Mouse (Mus musculus): ENCODE data around the gene Ptgds. TPM values are rescaled to one million over a fixed set of nuclear protein-coding genes. Genes with fewer than 3 reads are reported as not detected.

Gene Ptgds
- polyA plus RNA-seq, 1 experiment from 2014 or later = not detected

GRCm38 (mm10) chr2:25417426-25417825, 52.4 kb downstream of the Ptgds start:
- no peaks in the 10 kb centered on the region for H3K36me3 ChIP-seq (ENCODE audit: control insufficient read depth, insufficient read depth, low read length)
- no peak overlapping the region for H3K4me2 ChIP-seq (ENCODE audit: low read depth, severe bottlenecking)
- DNase-seq (ENCODE audit: low spot score) (no peak), ATAC-seq (ENCODE audit: insufficient number of reproducible peaks, low FRiP score, low TSS enrichment, low read depth) (no peak)
- peaks cover under 1% of the 10 kb centered on the region; the same call in 1 of the 2 replicates for H3K27me3 ChIP-seq (ENCODE audit: control insufficient read depth, insufficient read depth, low read length)
- H3K9ac ChIP-seq (ENCODE audit: low read length) = no peak overlapping the region
- H3K9me3 ChIP-seq (ENCODE audit: control insufficient read depth, low read length) = no peaks in the 10 kb centered on the region
- no peak overlapping the region for H3K4me3 ChIP-seq (ENCODE audit: low read depth, low read length)
- no peak overlapping the region for H3K27ac ChIP-seq (replicated peaks; ENCODE audit: low read depth, low read length)
- 33% methylated on average over 3 of the region's 3 CpGs for WGBS
- H3K4me1 ChIP-seq (ENCODE audit: control insufficient read depth, insufficient read depth, low read length) = no peaks in the 10 kb centered on the region

Small RNA genes lying within 50 kb of the gene (microRNA-seq; reads per million reads assigned to microRNA genes)
- gene Mir3087 = not detected

Other genes starting within 250 kb of the Ptgds start
- gene Tubb4b, start 245.3 kb downstream of the Ptgds start, polyA plus RNA-seq (2014; fragmentation: Nextera tagmentation; extraction: Ambion mirVana) = 526 and 567 TPM in 2 replicates
- not detected in 2 replicates for gene Slc34a3, start 235.7 kb downstream of the Ptgds start, polyA plus RNA-seq (2014; fragmentation: Nextera tagmentation; extraction: Ambion mirVana)
- gene Rnf224, start 233.3 kb downstream of the Ptgds start, polyA plus RNA-seq (2014; fragmentation: Nextera tagmentation; extraction: Ambion mirVana) = not detected in 2 replicates
- gene Rnf208, start 227.8 kb downstream of the Ptgds start, polyA plus RNA-seq (2014; fragmentation: Nextera tagmentation; extraction: Ambion mirVana) = 6.5 and 8.8 TPM in 2 replicates
- gene Cysrt1, start 227.6 kb downstream of the Ptgds start, polyA plus RNA-seq (2014; fragmentation: Nextera tagmentation; extraction: Ambion mirVana) = not detected in 2 replicates
- 4.0 and 6.6 TPM in 2 replicates for gene AL732309.1, start 223.2 kb downstream of the Ptgds start, polyA plus RNA-seq (2014; fragmentation: Nextera tagmentation; extraction: Ambion mirVana)
- 11.1 and 14.6 TPM in 2 replicates for gene Tmem203, start 214.6 kb downstream of the Ptgds start, polyA plus RNA-seq (2014; fragmentation: Nextera tagmentation; extraction: Ambion mirVana)
- gene Tprn, start 207.4 kb downstream of the Ptgds start, polyA plus RNA-seq (2014; fragmentation: Nextera tagmentation; extraction: Ambion mirVana) = 5.6 and 5.7 TPM in 2 replicates
- 237 and 242 TPM in 2 replicates for gene Ssna1, start 197.6 kb downstream of the Ptgds start, polyA plus RNA-seq (2014; fragmentation: Nextera tagmentation; extraction: Ambion mirVana)
- 118 and 120 TPM in 2 replicates for gene Anapc2, start 197.6 kb downstream of the Ptgds start, polyA plus RNA-seq (2014; fragmentation: Nextera tagmentation; extraction: Ambion mirVana)
- not detected in 2 replicates for gene Tmem210, start 181.9 kb downstream of the Ptgds start, polyA plus RNA-seq (2014; fragmentation: Nextera tagmentation; extraction: Ambion mirVana)
- gene Lrrc26, start 180.1 kb downstream of the Ptgds start, polyA plus RNA-seq (2014; fragmentation: Nextera tagmentation; extraction: Ambion mirVana) = not detected in 2 replicates
- gene Grin1, start 150.9 kb downstream of the Ptgds start, polyA plus RNA-seq (2014; fragmentation: Nextera tagmentation; extraction: Ambion mirVana) = 0.60 and 1.4 TPM in 2 replicates
- 81.9 and 97.6 TPM in 2 replicates for gene Man1b1, start 137.7 kb downstream of the Ptgds start, polyA plus RNA-seq (2014; fragmentation: Nextera tagmentation; extraction: Ambion mirVana)
- 16.6 and 18.8 TPM in 2 replicates for gene Dpp7, start 113.7 kb downstream of the Ptgds start, polyA plus RNA-seq (2014; fragmentation: Nextera tagmentation; extraction: Ambion mirVana)
- gene Uap1l1, start 104.4 kb downstream of the Ptgds start, polyA plus RNA-seq (2014; fragmentation: Nextera tagmentation; extraction: Ambion mirVana) = 8.9 and 9.1 TPM in 2 replicates
- 63.0 and 69.4 TPM in 2 replicates for gene Sapcd2, start 97.7 kb downstream of the Ptgds start, polyA plus RNA-seq (2014; fragmentation: Nextera tagmentation; extraction: Ambion mirVana)
- gene Entpd2, start 74.2 kb downstream of the Ptgds start, polyA plus RNA-seq (2014; fragmentation: Nextera tagmentation; extraction: Ambion mirVana) = not detected in 2 replicates
- 6.1 and 6.8 TPM in 2 replicates for gene Npdc1, start 70.7 kb downstream of the Ptgds start, polyA plus RNA-seq (2014; fragmentation: Nextera tagmentation; extraction: Ambion mirVana)
- gene Fut7, start 46.8 kb downstream of the Ptgds start, polyA plus RNA-seq (2014; fragmentation: Nextera tagmentation; extraction: Ambion mirVana) = not detected in 2 replicates
- 3.1 and 3.8 TPM in 2 replicates for gene Abca2, start 41.3 kb downstream of the Ptgds start, polyA plus RNA-seq (2014; fragmentation: Nextera tagmentation; extraction: Ambion mirVana)
- gene Clic3, start 13.2 kb downstream of the Ptgds start, polyA plus RNA-seq (2014; fragmentation: Nextera tagmentation; extraction: Ambion mirVana) = 0.81 TPM in 1 of 2 replicates, not detected in the other
- 15.0 and 18.1 TPM in 2 replicates for gene Paxx, start 9.0 kb downstream of the Ptgds start, polyA plus RNA-seq (2014; fragmentation: Nextera tagmentation; extraction: Ambion mirVana)
- not detected in 2 replicates for gene Lcn12, start 23.9 kb upstream of the Ptgds start, polyA plus RNA-seq (2014; fragmentation: Nextera tagmentation; extraction: Ambion mirVana)
- 68.0 and 72.3 TPM in 2 replicates for gene Fbxw5, start 30.7 kb upstream of the Ptgds start, polyA plus RNA-seq (2014; fragmentation: Nextera tagmentation; extraction: Ambion mirVana)
- gene C8g, start 31.7 kb upstream of the Ptgds start, polyA plus RNA-seq (2014; fragmentation: Nextera tagmentation; extraction: Ambion mirVana) = 5.6 and 5.8 TPM in 2 replicates
- 40.0 and 40.6 TPM in 2 replicates for gene Traf2, start 76.9 kb upstream of the Ptgds start, polyA plus RNA-seq (2014; fragmentation: Nextera tagmentation; extraction: Ambion mirVana)
- gene Edf1, start 87.8 kb upstream of the Ptgds start, polyA plus RNA-seq (2014; fragmentation: Nextera tagmentation; extraction: Ambion mirVana) = 324 and 330 TPM in 2 replicates
- gene Mamdc4, start 104.8 kb upstream of the Ptgds start, polyA plus RNA-seq (2014; fragmentation: Nextera tagmentation; extraction: Ambion mirVana) = 3.1 and 7.0 TPM in 2 replicates
- 161 and 162 TPM in 2 replicates for gene Phpt1, start 105.2 kb upstream of the Ptgds start, polyA plus RNA-seq (2014; fragmentation: Nextera tagmentation; extraction: Ambion mirVana)
- gene Ajm1, start 111.7 kb upstream of the Ptgds start, polyA plus RNA-seq (2014; fragmentation: Nextera tagmentation; extraction: Ambion mirVana) = 0.04 TPM in 1 of 2 replicates, not detected in the other
- 59.3 and 65.6 TPM in 2 replicates for gene Rabl6, start 138.5 kb upstream of the Ptgds start, polyA plus RNA-seq (2014; fragmentation: Nextera tagmentation; extraction: Ambion mirVana)
- gene Ccdc183, start 147.6 kb upstream of the Ptgds start, polyA plus RNA-seq (2014; fragmentation: Nextera tagmentation; extraction: Ambion mirVana) = 0.15 and 0.16 TPM in 2 replicates
- 18.7 and 20.7 TPM in 2 replicates for gene Tmem141, start 152.0 kb upstream of the Ptgds start, polyA plus RNA-seq (2014; fragmentation: Nextera tagmentation; extraction: Ambion mirVana)
- gene Fcna, start 158.0 kb upstream of the Ptgds start, polyA plus RNA-seq (2014; fragmentation: Nextera tagmentation; extraction: Ambion mirVana) = 0.35 and 0.54 TPM in 2 replicates
- not detected in 2 replicates for gene Lcn8, start 183.1 kb upstream of the Ptgds start, polyA plus RNA-seq (2014; fragmentation: Nextera tagmentation; extraction: Ambion mirVana)
- not detected in 2 replicates for gene Lcn5, start 187.9 kb upstream of the Ptgds start, polyA plus RNA-seq (2014; fragmentation: Nextera tagmentation; extraction: Ambion mirVana)
- not detected in 2 replicates for gene Lcn6, start 206.7 kb upstream of the Ptgds start, polyA plus RNA-seq (2014; fragmentation: Nextera tagmentation; extraction: Ambion mirVana)
- not detected in 2 replicates for gene Lcn10, start 212.7 kb upstream of the Ptgds start, polyA plus RNA-seq (2014; fragmentation: Nextera tagmentation; extraction: Ambion mirVana)
- gene Obp2a, start 230.0 kb upstream of the Ptgds start, polyA plus RNA-seq (2014; fragmentation: Nextera tagmentation; extraction: Ambion mirVana) = not detected in 2 replicates
- 73.9 and 79.2 TPM in 2 replicates for gene Bmyc, start 236.7 kb upstream of the Ptgds start, polyA plus RNA-seq (2014; fragmentation: Nextera tagmentation; extraction: Ambion mirVana)